Mouse (Mus musculus) brain, embryonic 14.5 days (tissue): ENCODE results near the gene Elmod3.

ENCODE experiments used
- CTCF ChIP-seq: fragments of 200-500 bp; IDR thresholded peaks from 2 replicates; pipeline ENCODE4 v1.5.1; 2012; ENCODE audit warnings: inconsistent platforms, mild to moderate bottlenecking, moderate library complexity, borderline replicate concordance; ENCODE audit not compliant: insufficient read depth, insufficient read length; ENCODE audit errors: extremely low read depth
- POLR2A ChIP-seq: fragments of 200-500 bp; IDR thresholded peaks from 2 replicates; pipeline ENCODE4 v1.6.1; 2012; ENCODE audit warnings: mild to moderate bottlenecking, inconsistent platforms, borderline replicate concordance; ENCODE audit not compliant: poor library complexity, insufficient read depth, insufficient read length, severe bottlenecking; ENCODE audit errors: extremely low read depth

GRCm38 (mm10) chr6:72562894-72563293 is 35.3 kb downstream of the Elmod3 start:
- TF ChIP-seq CTCF (no peak), POLR2A (no peak)
